Mouse (Mus musculus) ES-E14 (cell line): ENCODE data around the gene Cc2d1b.

ENCODE experiments used
- MAFK ChIP-seq: IDR thresholded peaks from 2 replicates; pipeline ENCODE4 v1.6.1; 2014; ENCODE audit warnings: mild to moderate bottlenecking, low read depth, low read length, inconsistent platforms; ENCODE audit not compliant: insufficient read depth
- ZC3H11A ChIP-seq: IDR thresholded peaks from 2 replicates; pipeline ENCODE4 v1.6.1; 2012; ENCODE audit warnings: low read depth, mild to moderate bottlenecking, inconsistent platforms, low read length, borderline replicate concordance

GRCm38 (mm10) chr4:108572644-108573043 is 47.1 kb upstream of the Cc2d1b start:
- TF ChIP-seq MAFK = no peak
- no peak for TF ChIP-seq ZC3H11A
